Mouse (Mus musculus) layer of hippocampus, adult 2 months (tissue): ENCODE measurements around the gene Wdr24. TPM values are rescaled to one million over a fixed set of nuclear protein-coding genes. Genes with fewer than 3 reads are reported as not detected.

Experiments used
- DNase-seq, 2 experiments: peaks; one replicate each; pipeline ENCODE4 v3.0.0; 2022; ENCODE audit warnings: low spot score in 2 of 2
- H3K27ac ChIP-seq: fragments of 200-600 bp; 2 replicates; pipeline ENCODE4 v1.8.1; 2022
- H3K4me3 ChIP-seq: fragments of 200-600 bp; 2 replicates; pipeline ENCODE4 v1.8.1; 2022; ENCODE audit warnings: mild to moderate bottlenecking
- CTCF ChIP-seq: fragments of 200-600 bp; conservative IDR thresholded peaks from 2 replicates; pipeline ENCODE4 v1.8.1; 2022; ENCODE audit warnings: antibody characterized with exemption, mild to moderate bottlenecking, moderate library complexity
- total RNA-seq, 2 experiments: library from RNA; stranded (reverse); gene quantifications; 2 replicates each; pipeline ENCODE4 v1.2.3; 2021

Gene Wdr24
- total RNA-seq, 2 experiments from 2014 or later, result 27.9 to 28.9 TPM

DNA sequence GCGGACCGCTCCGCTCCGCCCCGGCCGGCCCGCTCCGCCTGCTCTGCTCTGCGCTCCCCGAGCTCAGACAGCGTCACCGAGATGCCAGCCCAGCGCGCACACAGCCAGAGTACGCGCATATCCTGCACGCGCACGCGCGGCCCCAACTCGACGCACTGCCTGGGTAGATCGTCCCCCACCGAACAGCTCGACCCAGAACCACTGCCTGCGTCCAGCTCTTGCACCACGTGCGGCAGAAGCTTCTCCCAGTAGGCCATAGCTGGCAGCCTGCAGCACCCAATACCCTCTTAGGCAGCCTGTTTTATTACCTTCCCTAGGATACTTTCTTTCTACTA is 13.6 kb downstream of the Wdr24 start, which contains the start of gene Rhbdl1:
Rhbdl1 (minus strand) TSS at position 220 of the 335 bp plus-strand sequence.
- Histone ChIP-seq H3K4me3 (peak within 1 kb of the TSS; percentile 72), H3K27ac (peak within 1 kb of the TSS; percentile 99)
- DNase-seq, result peak; percentile 87 to 88
- no peak for TF ChIP-seq CTCF

DNA sequence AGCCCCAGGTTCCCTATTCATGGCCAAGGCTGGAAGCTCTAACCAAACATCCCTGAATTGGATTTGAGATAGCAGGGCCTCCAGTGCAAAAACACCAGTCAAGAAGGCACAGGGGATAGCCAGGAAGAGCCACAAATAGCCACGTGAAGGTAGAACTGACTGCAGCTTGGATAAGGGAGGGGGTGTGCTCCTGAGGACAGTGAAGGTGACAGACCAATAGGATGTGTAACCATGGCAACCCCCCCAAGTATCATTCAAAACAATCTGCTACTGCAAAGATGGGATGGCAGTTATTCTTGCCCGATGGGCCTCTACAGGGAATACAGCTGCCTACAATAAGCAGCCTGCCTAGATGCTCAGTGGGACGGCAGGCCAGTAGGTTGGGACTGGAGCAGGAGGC is 14.1 kb downstream of the Wdr24 start:
- TF ChIP-seq CTCF, result no peak
- Histone ChIP-seq H3K4me3 (no peak overlapping the region; the same call in 1 of the 2 replicates), H3K27ac (peak overlapping the region; percentile 99)
- DNase-seq, result no peak

DNA sequence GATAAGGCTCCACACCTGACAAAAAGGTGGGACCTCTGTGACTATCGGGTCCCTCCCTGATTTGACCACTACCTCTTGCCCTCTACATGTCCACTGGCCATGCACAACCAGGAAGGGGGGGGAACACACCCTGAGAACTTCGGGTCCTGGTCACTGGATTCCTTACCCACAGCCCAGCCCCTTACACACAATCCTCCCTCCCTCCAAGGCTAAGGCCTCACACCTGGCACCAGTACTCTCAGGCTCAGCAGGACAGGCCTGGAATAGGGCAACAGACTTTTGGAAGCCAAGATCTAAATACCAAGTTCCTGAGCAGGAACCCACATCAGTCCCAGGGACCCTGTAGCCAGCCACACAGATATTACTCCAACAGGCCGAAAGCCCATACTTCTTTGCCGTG is 15.5 kb downstream of the Wdr24 start:
- no peak overlapping the region for H3K4me3 ChIP-seq
- TF ChIP-seq CTCF, result no peak
- DNase-seq, result no peak
- H3K27ac ChIP-seq, result peak overlapping the region; percentile 14; the same call in 1 of the 2 replicates

DNA sequence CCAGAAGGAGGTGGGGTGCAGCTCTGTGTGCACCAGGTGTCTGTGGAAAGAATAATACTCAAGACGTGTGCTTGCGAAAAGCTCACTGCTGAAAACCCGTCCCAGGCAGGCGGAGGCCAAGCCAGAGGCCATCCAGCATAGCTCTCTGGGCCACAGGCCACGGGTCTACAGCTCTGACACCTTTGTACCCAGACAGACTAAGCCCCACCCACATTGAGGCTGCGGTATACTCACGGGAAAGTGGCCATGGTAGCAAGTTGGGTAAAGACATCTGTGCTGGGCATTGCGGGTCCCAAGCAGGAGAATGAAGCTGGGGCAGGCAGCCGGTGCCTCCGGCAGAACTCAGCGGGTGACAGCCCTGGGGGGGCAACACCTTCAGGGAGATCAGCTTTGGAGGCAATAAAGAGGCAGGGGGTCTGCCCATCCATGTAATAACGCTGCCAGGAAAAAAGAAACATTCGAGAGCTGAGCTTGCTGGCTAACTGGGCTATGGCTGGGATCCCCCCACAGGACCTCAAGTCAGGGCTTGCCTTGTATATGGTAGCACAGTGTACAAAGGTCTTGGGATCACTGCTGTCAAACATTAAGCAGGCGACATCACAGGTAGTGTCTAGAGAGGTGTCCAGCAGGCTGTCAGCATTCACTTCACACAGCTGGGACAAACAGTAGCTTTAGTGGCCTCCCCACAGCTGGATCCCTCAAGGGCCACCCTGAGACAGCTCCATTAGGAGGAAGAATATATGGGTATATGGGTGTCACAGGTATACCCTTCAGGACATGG is 16.2 kb downstream of the Wdr24 start:
- no peak for TF ChIP-seq CTCF
- Histone ChIP-seq H3K27ac (peak overlapping the region; percentile 14; the same call in 1 of the 2 replicates), H3K4me3 (no peak overlapping the region)
- no peak for DNase-seq

DNA sequence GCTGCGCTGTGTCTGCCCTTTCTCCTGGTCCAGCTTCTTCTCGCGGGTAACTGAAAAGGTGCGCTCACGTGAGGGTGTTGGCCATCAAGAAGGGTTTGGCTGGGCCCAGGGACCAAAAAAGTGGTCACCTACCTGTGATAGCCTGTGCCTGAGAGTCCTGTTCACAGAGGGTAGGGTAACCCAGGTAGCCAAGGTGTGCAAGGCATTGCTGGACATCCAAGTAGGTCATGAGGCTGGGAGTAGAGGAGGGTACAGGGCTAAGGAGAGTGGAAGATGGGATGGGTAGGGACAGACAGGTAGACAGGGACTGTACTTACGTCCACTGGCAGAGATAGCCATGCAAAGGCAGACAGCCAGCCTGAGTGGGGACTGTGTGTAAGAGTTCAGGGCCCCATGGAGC is 17.1 kb downstream of the Wdr24 start:
- no peak overlapping the region for H3K4me3 ChIP-seq
- no peak for TF ChIP-seq CTCF
- DNase-seq, result no peak
- H3K27ac ChIP-seq, result no peak overlapping the region

DNA sequence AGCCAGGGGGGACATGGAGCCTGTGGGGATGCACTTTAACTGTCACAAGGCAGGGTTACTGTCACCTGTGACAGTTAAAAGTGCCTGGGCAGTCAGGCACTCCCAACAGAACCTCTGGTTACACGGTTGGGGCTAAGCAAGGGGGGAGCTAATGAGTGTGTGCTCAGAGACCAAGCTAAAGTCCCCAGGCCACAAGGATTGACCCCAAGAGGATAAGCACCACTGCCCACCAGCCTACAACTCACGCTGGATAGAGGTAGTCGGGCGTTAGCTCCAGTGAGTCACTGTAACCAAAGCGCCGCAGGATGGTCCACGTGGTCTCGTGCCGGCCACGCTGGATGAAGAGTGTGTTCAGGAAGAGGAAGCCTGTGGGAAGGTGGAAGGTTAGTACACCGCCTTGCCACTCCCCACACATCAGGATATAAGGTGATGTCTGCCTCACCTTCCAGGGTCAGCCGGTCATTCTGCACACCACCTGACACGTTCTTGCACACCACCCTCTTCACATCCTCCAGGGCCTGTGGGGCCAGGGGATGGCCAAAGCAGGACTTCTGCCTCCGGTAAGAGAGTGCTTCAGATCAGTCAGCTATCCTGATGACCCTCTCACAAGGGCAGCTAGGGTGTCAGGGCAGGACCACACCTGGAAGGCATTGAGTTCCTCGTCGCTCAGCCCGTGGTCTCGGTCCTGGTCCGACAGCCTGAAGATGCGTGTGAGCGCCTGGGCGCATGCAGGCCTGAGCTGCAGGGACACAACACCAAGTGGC is 17.9 kb downstream of the Wdr24 start, which contains the start of gene Gm20683:
Gm20683 (minus strand) TSS at position 647 of the 764 bp plus-strand sequence.
- DNase-seq, result no peak
- H3K4me3 ChIP-seq, result no peak within 1 kb of the TSS
- no peak within 1 kb of the TSS for H3K27ac ChIP-seq
- TF ChIP-seq CTCF, result no peak

DNA sequence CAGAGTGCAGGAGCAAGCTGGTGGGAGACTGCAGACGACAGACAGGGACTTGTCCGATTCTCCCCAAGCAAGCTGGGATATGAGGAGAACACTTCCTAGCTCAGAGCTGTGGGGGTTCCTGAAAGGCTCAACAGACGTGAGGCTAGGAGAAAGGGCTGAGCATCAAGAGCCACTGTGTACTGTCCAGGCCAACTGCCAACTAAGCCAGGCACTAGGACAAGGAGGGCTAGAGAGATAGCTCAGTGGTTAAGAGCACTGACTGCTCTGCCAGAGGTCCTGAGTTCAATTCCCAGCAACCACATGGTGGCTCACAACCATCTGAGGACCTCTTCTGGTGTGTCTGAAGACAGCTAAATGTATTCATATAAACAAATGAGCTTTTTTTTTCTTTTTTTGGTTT is 19.1 kb downstream of the Wdr24 start:
- 0 out of 2 replicates have a peak, but pooled peaks have one; percentile 6 for TF ChIP-seq CTCF
- Histone ChIP-seq H3K27ac (no peak overlapping the region), H3K4me3 (no peak overlapping the region)
- no peak for DNase-seq

DNA sequence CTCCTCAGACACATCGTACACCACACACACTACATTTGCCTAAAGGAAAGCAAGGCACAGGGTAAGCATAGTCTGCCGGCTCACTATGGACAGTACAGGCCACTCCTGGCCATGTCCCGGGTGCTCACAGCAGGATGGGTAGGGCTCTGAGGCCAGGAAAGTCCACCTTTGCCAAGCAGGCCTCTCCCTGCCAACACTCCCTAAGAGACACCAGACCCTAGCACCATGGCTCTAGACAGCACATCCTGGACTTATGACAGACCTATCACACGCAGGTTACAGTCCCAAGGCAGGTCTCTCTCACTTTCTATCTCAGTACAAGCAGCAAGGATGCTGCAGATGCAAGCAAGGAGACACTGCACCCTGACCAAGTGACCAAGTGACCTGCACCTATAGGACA is 19.7 kb downstream of the Wdr24 start:
- peak overlapping the region; percentile 96; the same call in 1 of the 2 replicates for H3K27ac ChIP-seq
- H3K4me3 ChIP-seq, result peak overlapping the region; percentile 83
- TF ChIP-seq CTCF, result no peak
- DNase-seq, result no peak

DNA sequence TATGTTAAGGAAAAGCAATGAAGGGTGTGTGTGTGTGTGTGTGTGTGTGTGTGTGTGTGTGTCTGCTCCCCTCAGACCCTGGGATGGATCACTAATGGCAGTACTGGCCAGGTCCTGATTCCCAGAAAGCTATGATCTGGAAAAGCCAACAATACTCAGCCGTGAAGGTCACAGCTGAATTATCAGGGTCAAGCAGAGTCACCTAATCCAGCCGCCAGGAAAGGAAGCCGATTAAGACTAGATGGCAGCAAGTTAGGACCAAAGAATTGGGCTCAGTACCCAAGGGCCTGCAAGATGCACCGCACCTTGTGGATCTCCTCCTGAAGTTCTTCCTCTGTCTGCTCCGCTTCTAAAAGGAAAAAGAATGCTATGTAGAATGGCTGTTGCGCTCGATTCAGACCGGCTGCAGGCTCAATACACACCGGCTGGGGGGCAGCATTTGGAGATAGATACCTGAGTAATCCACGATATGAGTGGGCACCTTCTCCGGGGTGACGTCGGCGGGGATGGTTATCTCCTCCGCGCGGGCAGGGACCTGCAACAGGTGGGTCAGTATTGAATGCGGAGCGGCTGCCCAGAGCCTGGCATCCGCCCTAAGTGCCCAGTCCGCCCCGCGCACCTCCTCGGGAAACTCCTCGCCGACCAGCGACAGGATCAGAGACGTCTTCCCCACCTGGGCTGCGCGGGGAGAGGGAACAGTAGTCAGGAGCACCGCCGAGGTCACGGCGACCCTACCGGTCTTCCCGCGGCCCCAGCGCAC is 20.4 kb downstream of the Wdr24 start:
- DNase-seq, result no peak
- Histone ChIP-seq H3K27ac (peak overlapping the region; percentile 96), H3K4me3 (peak overlapping the region; percentile 83)
- no peak for TF ChIP-seq CTCF

DNA sequence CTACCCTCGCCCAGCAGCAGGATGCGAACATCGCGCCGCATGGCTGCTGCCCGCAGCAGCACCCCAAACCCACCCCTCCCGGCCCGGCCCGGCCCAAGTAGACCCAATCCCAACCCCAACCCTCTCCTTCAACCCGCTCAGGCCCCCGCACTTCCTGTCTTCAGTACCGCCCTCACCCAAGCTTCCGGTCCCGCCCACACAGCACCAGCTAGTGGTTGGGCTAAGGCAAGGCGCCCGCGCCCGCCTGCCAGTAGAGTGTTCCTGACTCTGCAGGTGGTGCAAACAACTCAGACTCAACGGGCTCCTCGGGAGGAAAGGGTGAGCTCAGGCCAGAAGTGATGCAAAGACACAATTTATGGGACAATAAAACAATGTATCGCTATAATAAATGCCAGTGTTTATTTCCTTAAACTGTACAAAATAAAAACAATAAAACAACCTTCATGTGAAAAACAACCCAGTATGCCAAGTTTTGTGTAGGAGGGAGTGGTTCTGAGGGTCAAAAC is 21.0 kb downstream of the Wdr24 start, which contains the start of gene Rhot2:
Rhot2 (minus strand) TSS at position 456 of the 506 bp plus-strand sequence.
- H3K4me3 ChIP-seq, result peak within 1 kb of the TSS; percentile 83
- peak within 1 kb of the TSS; percentile 96 for H3K27ac ChIP-seq
- peak; percentile 95 to 96 for DNase-seq
- peak; percentile 73 for TF ChIP-seq CTCF

DNA sequence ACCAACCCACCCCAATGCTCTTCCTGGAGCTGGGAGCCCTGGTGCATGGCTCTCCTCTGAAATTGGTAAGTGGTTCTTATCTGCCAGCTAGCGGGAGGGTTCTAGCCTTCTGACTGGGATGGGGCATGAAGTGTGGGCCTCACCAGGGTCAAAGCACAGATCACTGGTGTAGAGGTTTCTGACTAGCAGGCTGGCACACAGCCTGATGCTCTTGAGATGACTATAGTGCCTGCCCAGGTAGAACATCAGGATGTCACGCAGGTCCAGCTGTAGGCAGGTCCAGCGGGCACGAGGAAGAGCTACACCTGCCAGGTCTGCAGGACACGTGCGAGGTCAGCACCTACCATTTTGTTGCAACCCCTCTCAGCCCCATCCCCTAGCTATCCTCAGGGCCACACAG is 36.8 kb downstream of the Wdr24 start:
- H3K4me3 ChIP-seq, result no peak overlapping the region
- no peak for DNase-seq
- no peak overlapping the region for H3K27ac ChIP-seq
- TF ChIP-seq CTCF, result no peak

DNA sequence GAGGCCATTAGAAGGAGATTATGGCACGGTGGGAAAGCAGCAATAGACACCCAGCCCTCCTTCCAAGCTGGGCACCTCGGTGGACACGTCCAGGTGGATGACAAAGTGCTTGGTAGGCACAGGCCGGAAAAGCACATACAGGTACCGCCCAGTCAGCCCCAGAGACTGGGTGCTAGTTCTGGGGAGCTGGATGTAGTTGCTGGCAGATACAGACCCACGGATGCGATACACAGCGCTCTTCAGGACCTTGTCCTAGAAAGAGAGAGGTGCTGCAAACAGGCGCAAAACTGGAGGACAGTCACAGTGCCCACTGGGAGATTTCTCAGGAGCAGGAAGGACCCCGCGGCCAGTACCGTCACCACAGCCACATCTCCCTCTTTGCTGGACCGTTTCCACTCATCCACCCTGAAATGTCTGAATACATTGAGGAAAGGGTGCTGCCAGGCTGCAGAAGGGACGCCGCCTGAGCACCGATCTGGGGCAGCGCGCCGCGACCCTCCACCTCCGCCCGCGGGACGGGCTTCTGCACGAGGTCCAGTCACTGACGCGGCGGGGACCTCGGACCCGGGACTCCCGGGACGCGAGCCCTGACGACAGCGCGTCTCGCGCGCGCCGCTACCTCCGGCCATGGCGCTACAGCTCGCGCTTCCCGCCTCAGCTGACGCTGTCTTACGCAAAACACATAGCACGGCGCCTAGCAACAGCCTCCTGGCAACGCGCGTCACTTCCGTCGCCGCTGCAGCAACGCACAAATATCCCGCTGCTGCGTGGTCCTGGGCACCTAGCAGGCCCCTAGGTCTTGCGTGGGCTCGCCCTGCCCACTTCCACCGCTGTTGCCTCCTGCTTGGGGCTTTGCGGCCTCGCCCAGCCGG is 37.6 kb downstream of the Wdr24 start, which contains the start of gene Wdr90:
Wdr90 (minus strand) TSS at position 670 of the 872 bp plus-strand sequence.
- H3K4me3 ChIP-seq, result peak within 1 kb of the TSS; percentile 71
- peak; percentile 92 to 95 for DNase-seq
- H3K27ac ChIP-seq, result peak within 1 kb of the TSS; percentile 99
- TF ChIP-seq CTCF, result peak; percentile 61
